Mouse (Mus musculus) hindbrain, embryonic 12.5 days (tissue): Measurements from ENCODE around the gene Tor1aip1. TPM values are rescaled to one million over a fixed set of nuclear protein-coding genes. Genes with fewer than 3 reads are reported as not detected.
A peak's percentile ranks its signal among the peaks of the same experiment; 100 is the strongest.

Experiments used
- ATAC-seq: fragments of 200-750 bp; cut with Nextera tagmentation; 2 replicates; pipeline ENCODE4 v1.8.0; 2017; ENCODE audit warnings: moderate TSS enrichment; ENCODE audit not compliant: low FRiP score
- H3K27ac ChIP-seq: fragments of 300-500 bp; sonication (generic); 2 replicates; pipeline ENCODE4 v1.5.1; 2016; ENCODE audit warnings: mild to moderate bottlenecking
- H3K27me3 ChIP-seq: fragments of 300-500 bp; sonication (generic); 2 replicates; pipeline ENCODE4 v1.6.1; 2016; ENCODE audit warnings: mild to moderate bottlenecking
- H3K36me3 ChIP-seq: fragments of 300-500 bp; sonication (generic); 2 replicates; pipeline ENCODE4 v1.6.1; 2016; ENCODE audit warnings: mild to moderate bottlenecking
- H3K4me1 ChIP-seq: fragments of 300-500 bp; sonication (generic); 2 replicates; pipeline ENCODE4 v1.6.1; 2016
- H3K4me2 ChIP-seq: fragments of 300-500 bp; sonication (generic); replicated peaks from 2 replicates; pipeline ENCODE4 v1.6.1; 2016; ENCODE audit warnings: mild to moderate bottlenecking
- H3K4me3 ChIP-seq: fragments of 300-500 bp; sonication (generic); 2 replicates; pipeline ENCODE4 v1.5.1; 2016; ENCODE audit warnings: mild to moderate bottlenecking
- H3K9ac ChIP-seq: fragments of 300-500 bp; sonication (generic); 2 replicates; pipeline ENCODE4 v1.6.1; 2016; ENCODE audit warnings: mild to moderate bottlenecking, moderate library complexity
- H3K9me3 ChIP-seq: fragments of 300-500 bp; sonication (generic); replicated peaks from 2 replicates; pipeline ENCODE4 v1.6.1; 2016; ENCODE audit warnings: mild to moderate bottlenecking
- WGBS: fragments of 180-500 bp; shearing (Covaris S2); methylation state at CpG from one replicate; pipeline ENCODE4 v1.1.7; 2016; 5-methylcytosine and 5-hydroxymethylcytosine counted together
- polyA plus RNA-seq: library from polyadenylated mRNA; unstranded; fragments of >200 nt; fragmentation: Nextera tagmentation; extraction: Ambion mirVana; gene quantifications from 2 replicates; pipeline ENCODE4 v1.2.1, GENCODE M21; 2016

Gene Tor1aip1
- 37.2 and 43.1 TPM in 2 replicates for polyA plus RNA-seq

GRCm38 (mm10) chr1:156035930-156036737 is at the start of gene Tor1aip1:
TSS of gene Tor1aip1 (minus strand) at chr1:156036480.
- Histone ChIP-seq H3K4me1 (peaks cover 14% of the 10 kb centered on the region), H3K27me3 (no peaks in the 10 kb centered on the region), H3K9ac (peak within 1 kb of the TSS; percentile 89), H3K4me2 (peak within 1 kb of the TSS; percentile 69), H3K9me3 (no peaks in the 10 kb centered on the region), H3K4me3 (peak within 1 kb of the TSS; percentile 77), H3K36me3 (peaks cover 21% of the 10 kb centered on the region), H3K27ac (peak within 1 kb of the TSS; percentile 99)
- peak; percentile 96 for ATAC-seq
- WGBS, result under 1% methylated on average over 59 of the region's 59 CpGs

GRCm38 (mm10) chr1:156085770-156086169 is 49.5 kb upstream of the Tor1aip1 start:
- H3K4me2 ChIP-seq, result no peak overlapping the region
- 62% methylated on average over 5 of the region's 5 CpGs for WGBS
- no peaks in the 10 kb centered on the region for H3K9me3 ChIP-seq
- no peak overlapping the region for H3K27ac ChIP-seq
- peaks cover 11% of the 10 kb centered on the region for H3K4me1 ChIP-seq
- no peaks in the 10 kb centered on the region for H3K27me3 ChIP-seq
- no peak overlapping the region for H3K4me3 ChIP-seq
- no peaks in the 10 kb centered on the region for H3K36me3 ChIP-seq
- no peak overlapping the region for H3K9ac ChIP-seq
- no peak for ATAC-seq

GRCm38 (mm10) chr1:156084603-156085002 is 48.3 kb upstream of the Tor1aip1 start:
- Histone ChIP-seq H3K9me3 (no peaks in the 10 kb centered on the region), H3K9ac (no peak overlapping the region), H3K36me3 (no peaks in the 10 kb centered on the region), H3K4me3 (no peak overlapping the region), H3K27me3 (no peaks in the 10 kb centered on the region), H3K4me2 (no peak overlapping the region), H3K27ac (no peak overlapping the region), H3K4me1 (no peaks in the 10 kb centered on the region)
- WGBS, result 63% methylated on average over 3 of the region's 3 CpGs
- no peak for ATAC-seq

GRCm38 (mm10) chr1:156077655-156078054 is 41.4 kb upstream of the Tor1aip1 start:
- ATAC-seq, result no peak
- Histone ChIP-seq H3K9me3 (no peaks in the 10 kb centered on the region), H3K9ac (no peak overlapping the region), H3K27me3 (no peaks in the 10 kb centered on the region; the same call in 1 of the 2 replicates), H3K4me2 (no peak overlapping the region), H3K36me3 (no peaks in the 10 kb centered on the region), H3K4me3 (no peak overlapping the region), H3K27ac (no peak overlapping the region), H3K4me1 (peaks cover 8% of the 10 kb centered on the region; the same call in 1 of the 2 replicates)
- 65% methylated on average over 3 of the region's 3 CpGs for WGBS

- 48% methylated on average over 4 of the region's 4 CpGs for WGBS
- Histone ChIP-seq H3K4me2 (no peak overlapping the region), H3K9ac (no peak overlapping the region), H3K36me3 (no peaks in the 10 kb centered on the region), H3K4me1 (peaks cover 8% of the 10 kb centered on the region; the same call in 1 of the 2 replicates), H3K4me3 (no peak overlapping the region), H3K27ac (no peak overlapping the region), H3K9me3 (no peaks in the 10 kb centered on the region), H3K27me3 (no peaks in the 10 kb centered on the region; the same call in 1 of the 2 replicates)
- no peak for ATAC-seq
Observed at GRCm38 (mm10) chr1:156076474-156076873, 40.2 kb upstream of the Tor1aip1 start.

GRCm38 (mm10) chr1:156074575-156074974 is 38.3 kb upstream of the Tor1aip1 start:
- no peak overlapping the region for H3K27ac ChIP-seq
- no peak overlapping the region for H3K9ac ChIP-seq
- ATAC-seq, result no peak
- H3K9me3 ChIP-seq, result no peaks in the 10 kb centered on the region
- H3K4me1 ChIP-seq, result peaks cover 8% of the 10 kb centered on the region; the same call in 1 of the 2 replicates
- H3K4me2 ChIP-seq, result no peak overlapping the region
- no peaks in the 10 kb centered on the region; the same call in 1 of the 2 replicates for H3K27me3 ChIP-seq
- WGBS, result 41% methylated on average over 8 of the region's 8 CpGs
- H3K4me3 ChIP-seq, result no peak overlapping the region
- no peaks in the 10 kb centered on the region for H3K36me3 ChIP-seq

GRCm38 (mm10) chr1:156073169-156073821 is 37.0 kb upstream of the Tor1aip1 start:
- H3K9ac ChIP-seq, result no peak overlapping the region

GRCm38 (mm10) chr1:156070106-156070505 is 33.8 kb upstream of the Tor1aip1 start:
- H3K4me3 ChIP-seq, result no peak overlapping the region
- WGBS, result 88% methylated on average over 14 of the region's 14 CpGs
- H3K27ac ChIP-seq, result no peak overlapping the region
- H3K27me3 ChIP-seq, result no peaks in the 10 kb centered on the region
- H3K36me3 ChIP-seq, result peaks cover 15% of the 10 kb centered on the region
- H3K4me2 ChIP-seq, result no peak overlapping the region
- ATAC-seq, result no peak
- H3K4me1 ChIP-seq, result peaks cover 5% of the 10 kb centered on the region; the same call in 1 of the 2 replicates
- no peaks in the 10 kb centered on the region for H3K9me3 ChIP-seq
- no peak overlapping the region for H3K9ac ChIP-seq

More at GRCm38 (mm10) chr1:156073169-156073821, 37.0 kb upstream of the Tor1aip1 start:
- Histone ChIP-seq H3K4me2 (no peak overlapping the region), H3K4me3 (no peak overlapping the region), H3K36me3 (no peaks in the 10 kb centered on the region), H3K9me3 (no peaks in the 10 kb centered on the region), H3K27me3 (no peaks in the 10 kb centered on the region), H3K4me1 (peaks cover 8% of the 10 kb centered on the region; the same call in 1 of the 2 replicates), H3K27ac (no peak overlapping the region)
- no peak for ATAC-seq
- WGBS, result 60% methylated on average over 15 of the region's 15 CpGs

GRCm38 (mm10) chr1:156066133-156066532 is 29.9 kb upstream of the Tor1aip1 start:
- H3K27me3 ChIP-seq, result no peaks in the 10 kb centered on the region
- no peak for ATAC-seq
- no peak overlapping the region for H3K4me3 ChIP-seq
- H3K4me2 ChIP-seq, result no peak overlapping the region
- 71% methylated on average over 3 of the region's 3 CpGs for WGBS
- no peaks in the 10 kb centered on the region for H3K4me1 ChIP-seq
- no peaks in the 10 kb centered on the region for H3K9me3 ChIP-seq
- H3K27ac ChIP-seq, result no peak overlapping the region
- H3K36me3 ChIP-seq, result peaks cover 42% of the 10 kb centered on the region
- H3K9ac ChIP-seq, result no peak overlapping the region

GRCm38 (mm10) chr1:156062193-156062592 is 25.9 kb upstream of the Tor1aip1 start:
- H3K9me3 ChIP-seq, result no peaks in the 10 kb centered on the region
- H3K36me3 ChIP-seq, result peaks cover 45% of the 10 kb centered on the region
- H3K27ac ChIP-seq, result no peak overlapping the region
- no peak overlapping the region for H3K9ac ChIP-seq
- H3K4me1 ChIP-seq, result no peaks in the 10 kb centered on the region
- H3K4me3 ChIP-seq, result no peak overlapping the region
- H3K27me3 ChIP-seq, result no peaks in the 10 kb centered on the region
- 93% methylated on average over 4 of the region's 4 CpGs for WGBS
- H3K4me2 ChIP-seq, result no peak overlapping the region
- ATAC-seq, result no peak

GRCm38 (mm10) chr1:156058207-156058606 is 21.9 kb upstream of the Tor1aip1 start:
- 85% methylated on average over 2 of the region's 2 CpGs for WGBS

GRCm38 (mm10) chr1:156046688-156047087 is 10.4 kb upstream of the Tor1aip1 start:
- ATAC-seq, result no peak
- H3K27ac ChIP-seq, result no peak overlapping the region
- H3K9ac ChIP-seq, result no peak overlapping the region
- H3K4me1 ChIP-seq, result peaks cover 9% of the 10 kb centered on the region
- 86% methylated on average over 3 of the region's 3 CpGs for WGBS
- H3K4me3 ChIP-seq, result no peak overlapping the region
- no peak overlapping the region for H3K4me2 ChIP-seq
- H3K27me3 ChIP-seq, result no peaks in the 10 kb centered on the region
- H3K9me3 ChIP-seq, result no peaks in the 10 kb centered on the region
- peaks cover 31% of the 10 kb centered on the region for H3K36me3 ChIP-seq

More at GRCm38 (mm10) chr1:156058207-156058606, 21.9 kb upstream of the Tor1aip1 start:
- H3K36me3 ChIP-seq, result peaks cover 22% of the 10 kb centered on the region
- no peak for ATAC-seq
- no peaks in the 10 kb centered on the region for H3K27me3 ChIP-seq
- no peaks in the 10 kb centered on the region for H3K4me1 ChIP-seq
- no peak overlapping the region for H3K4me3 ChIP-seq
- no peak overlapping the region for H3K27ac ChIP-seq
- no peak overlapping the region for H3K9ac ChIP-seq
- H3K9me3 ChIP-seq, result no peaks in the 10 kb centered on the region
- H3K4me2 ChIP-seq, result no peak overlapping the region
